27 mouse cellular contexts compared by ENCODE assay signal in the genomic region with DNA sequence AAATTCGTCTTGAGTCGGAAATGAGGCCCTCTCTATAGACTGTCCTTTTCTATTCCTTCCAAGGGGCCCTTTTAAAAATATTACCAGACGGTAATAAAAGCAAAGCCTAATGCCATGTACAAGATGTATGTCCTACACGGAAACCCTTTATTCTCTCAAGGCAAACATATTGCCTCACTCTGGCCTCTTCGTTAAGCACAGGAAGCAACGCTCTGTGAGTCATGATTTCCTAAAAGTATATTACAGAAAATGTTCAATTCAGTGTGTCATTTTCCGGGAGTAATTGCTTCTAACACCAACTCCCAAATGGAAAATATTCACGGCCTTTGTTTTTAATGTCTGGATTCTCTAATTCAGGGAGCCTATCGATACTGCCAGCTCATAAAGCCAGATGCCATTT.
A peak's percentile ranks its signal among the peaks of the same experiment; 100 is the strongest.
DNase-seq lines count a peak whose midpoint lies in the region; ATAC-seq and TF ChIP-seq lines count a peak whose summit lies in the region.
"Had no signal": no experiment of that assay in that cellular context is flagged by ENCODE, and none has a peak within 500 bp of the region (broad histone marks: within the 10 kb centered on the region; RNA-seq: fewer than 3 reads in every experiment).

No protein-coding gene starts in this region.

- H3K36me3 ChIP-seq in forebrain, embryonic 12.5 days (replicated peaks): 0 out of 2 replicates have a peak, but pooled peaks cover 3% of the 10 kb centered on the region
- H3K36me3 ChIP-seq in forebrain, embryonic 10.5 days (replicated peaks): no peaks in the 10 kb centered on the region
- no peaks in the 10 kb centered on the region for H3K36me3 ChIP-seq in lung, embryonic 16.5 days (ENCODE audit: control insufficient read depth, insufficient read depth, low read length)
- H3K36me3 ChIP-seq in limb, embryonic 13.5 days: no peaks in the 10 kb centered on the region
- no peaks in the 10 kb centered on the region for H3K36me3 ChIP-seq in forebrain, embryonic 13.5 days (ENCODE audit: poor library complexity, severe bottlenecking)
- H3K36me3 ChIP-seq: heart, embryonic 15.5 days; midbrain, embryonic 13.5 days had no signal

- 83% methylated on average over 9 of the region's 9 CpGs for WGBS in forebrain, embryonic 12.5 days
- 93% methylated on average over 9 of the region's 9 CpGs for WGBS in forebrain, embryonic 10.5 days
- 72% methylated on average over 9 of the region's 9 CpGs for WGBS in lung, embryonic 16.5 days
- 57% methylated on average over 9 of the region's 9 CpGs for WGBS in lung, adult 2 months
- 29% methylated on average over 9 of the region's 9 CpGs for WGBS in limb, embryonic 13.5 days
- WGBS in olfactory bulb, adult 2 months: 53% methylated on average over 9 of the region's 9 CpGs
- 84% methylated on average over 9 of the region's 9 CpGs for WGBS in forebrain, embryonic 13.5 days

- DNase-seq in forebrain, embryonic 10.5 days (ENCODE audit: extremely low spot score, low spot score): no peak
- no peak for DNase-seq in lung, adult 2 months
- DNase-seq in gastrocnemius, adult 8-10 months (ENCODE audit: low spot score in 2 of 2): no peak
- DNase-seq: adrenal gland, postnatal 10 days; cerebellum, adult 9-11 months; forebrain, postnatal 0 days; gastrocnemius, adult 2 months; heart, adult 11 months; heart, postnatal 4 days; kidney, adult 9 months; kidney, postnatal 25 days; layer of hippocampus, adult 9-11 months; lung, embryonic 14.5 days; right cerebral cortex, postnatal 14 days; spleen, adult 18-20 months; thymus, adult 18-20 months had no signal

- no peak overlapping the region for H3K4me2 ChIP-seq in forebrain, embryonic 12.5 days
- no peak overlapping the region for H3K4me2 ChIP-seq in lung, embryonic 16.5 days (ENCODE audit: low read depth, low read length)
- no peak overlapping the region for H3K4me2 ChIP-seq in limb, embryonic 13.5 days (replicated peaks)
- no peak overlapping the region for H3K4me2 ChIP-seq in forebrain, embryonic 13.5 days
- H3K4me2 ChIP-seq: heart, embryonic 15.5 days; liver, embryonic 12.5 days; lung, embryonic 14.5 days; midbrain, embryonic 13.5 days had no signal

- H3K9me3 ChIP-seq in forebrain, embryonic 12.5 days: no peaks in the 10 kb centered on the region
- H3K9me3 ChIP-seq in forebrain, embryonic 10.5 days: no peaks in the 10 kb centered on the region
- H3K9me3 ChIP-seq in lung, embryonic 16.5 days (ENCODE audit: control insufficient read depth, low read length): no peaks in the 10 kb centered on the region
- no peaks in the 10 kb centered on the region for H3K9me3 ChIP-seq in limb, embryonic 13.5 days
- H3K9me3 ChIP-seq in forebrain, embryonic 13.5 days (replicated peaks): no peaks in the 10 kb centered on the region
- H3K9me3 ChIP-seq: heart, embryonic 15.5 days; liver, embryonic 12.5 days; midbrain, embryonic 13.5 days had no signal

- peaks cover 12% of the 10 kb centered on the region for H3K4me1 ChIP-seq in forebrain, embryonic 12.5 days
- H3K4me1 ChIP-seq in forebrain, embryonic 10.5 days: peaks cover 18% of the 10 kb centered on the region
- H3K4me1 ChIP-seq in lung, embryonic 16.5 days (replicated peaks; ENCODE audit: control insufficient read depth, insufficient read depth, low read length): peaks cover under 1% of the 10 kb centered on the region; the same call in 1 of the 2 replicates
- no peaks in the 10 kb centered on the region for H3K4me1 ChIP-seq in lung, adult 2 months (ENCODE audit: control insufficient read depth, insufficient read depth, low read length)
- H3K4me1 ChIP-seq in limb, embryonic 13.5 days: peaks cover 42% of the 10 kb centered on the region
- peaks cover 17% of the 10 kb centered on the region for H3K4me1 ChIP-seq in olfactory bulb, adult 2 months (ENCODE audit: control insufficient read depth, insufficient read depth, low read length)
- peaks cover 21% of the 10 kb centered on the region for H3K4me1 ChIP-seq in forebrain, embryonic 13.5 days
- H3K4me1 ChIP-seq: heart, embryonic 15.5 days; liver, embryonic 12.5 days had no signal

- ATAC-seq in forebrain, embryonic 12.5 days (ENCODE audit: low FRiP score): no peak
- 0 out of 2 replicates have a peak, but pooled peaks have one; percentile 15 for ATAC-seq in lung, embryonic 16.5 days (ENCODE audit: low read depth)
- no peak; the same call in 1 of the 2 replicates for ATAC-seq in limb, embryonic 13.5 days (ENCODE audit: low FRiP score, low read depth)
- ATAC-seq in forebrain, embryonic 13.5 days: no peak
- ATAC-seq: activated CD4-positive, CD25-positive, alpha-beta regulatory T cell, adult 4 months; liver, embryonic 12.5 days had no signal

- H3K27ac ChIP-seq in forebrain, embryonic 12.5 days: 0 out of 2 replicates have a peak overlapping the region, but pooled peaks have one; percentile 8
- H3K27ac ChIP-seq in forebrain, embryonic 10.5 days: no peak overlapping the region
- no peak overlapping the region for H3K27ac ChIP-seq in lung, embryonic 16.5 days (ENCODE audit: low read length)
- peak overlapping the region; percentile 80; the same call in 1 of the 2 replicates for H3K27ac ChIP-seq in limb, embryonic 13.5 days
- H3K27ac ChIP-seq in olfactory bulb, adult 2 months (ENCODE audit: insufficient read depth, low read depth, low read length): peak overlapping the region; percentile 65
- H3K27ac ChIP-seq in forebrain, embryonic 13.5 days: no peak overlapping the region
- H3K27ac ChIP-seq: gastrocnemius, adult 2 months; heart, embryonic 15.5 days; liver, embryonic 12.5 days had no signal

- no peak overlapping the region for H3K4me3 ChIP-seq in forebrain, embryonic 12.5 days (replicated peaks)
- H3K4me3 ChIP-seq in forebrain, embryonic 10.5 days: no peak overlapping the region
- H3K4me3 ChIP-seq in lung, embryonic 16.5 days (ENCODE audit: low read length): no peak overlapping the region
- H3K4me3 ChIP-seq in lung, adult 2 months (replicated peaks; ENCODE audit: extremely low read depth, low read depth, low read length): no peak overlapping the region
- no peak overlapping the region for H3K4me3 ChIP-seq in limb, embryonic 13.5 days
- no peak overlapping the region for H3K4me3 ChIP-seq in olfactory bulb, adult 2 months (ENCODE audit: insufficient read depth, low read depth, low read length)
- H3K4me3 ChIP-seq in forebrain, embryonic 13.5 days: no peak overlapping the region
- H3K4me3 ChIP-seq: erythroblast, embryonic 14.5 days; gastrocnemius, adult 2 months; heart, embryonic 15.5 days; liver, embryonic 12.5 days; midbrain, embryonic 13.5 days; myocyte had no signal

- no peak overlapping the region for H3K9ac ChIP-seq in forebrain, embryonic 12.5 days
- H3K9ac ChIP-seq in lung, embryonic 16.5 days (ENCODE audit: low read length): no peak overlapping the region
- H3K9ac ChIP-seq in limb, embryonic 13.5 days: no peak overlapping the region
- H3K9ac ChIP-seq in forebrain, embryonic 13.5 days: no peak overlapping the region
- H3K9ac ChIP-seq: forebrain, postnatal 0 days; heart, embryonic 15.5 days; liver, embryonic 12.5 days; lung, embryonic 14.5 days; midbrain, embryonic 13.5 days had no signal

- no peak for TF ChIP-seq POLR2A in lung, adult 2 months (IDR thresholded peaks at IDR 0.05; ENCODE audit: borderline replicate concordance, extremely low read depth, low read depth, low read length)
- TF ChIP-seq POLR2A in olfactory bulb, adult 2 months (IDR thresholded peaks at IDR 0.05; ENCODE audit: insufficient read depth, low read depth, low read length): no peak

- H3K27me3 ChIP-seq in forebrain, embryonic 12.5 days: no peaks in the 10 kb centered on the region
- no peaks in the 10 kb centered on the region for H3K27me3 ChIP-seq in forebrain, embryonic 10.5 days (ENCODE audit: poor library complexity, severe bottlenecking)
- H3K27me3 ChIP-seq in lung, embryonic 16.5 days (ENCODE audit: control insufficient read depth, insufficient read depth, low read depth, low read length): no peaks in the 10 kb centered on the region
- H3K27me3 ChIP-seq in limb, embryonic 13.5 days: no peaks in the 10 kb centered on the region
- H3K27me3 ChIP-seq in forebrain, embryonic 13.5 days: no peaks in the 10 kb centered on the region
- H3K27me3 ChIP-seq: heart, embryonic 15.5 days; liver, embryonic 12.5 days; midbrain, embryonic 13.5 days had no signal

- no peak for TF ChIP-seq CTCF in lung, adult 2 months (IDR thresholded peaks at IDR 0.05; ENCODE audit: insufficient read depth, low read length)
- TF ChIP-seq CTCF in olfactory bulb, adult 2 months (IDR thresholded peaks at IDR 0.05; ENCODE audit: insufficient read depth, low read depth, low read length): no peak

Comparison
In these comparisons a context has a peak if more than half of its experiments do, and no peak if none do; other contexts are left out.
1. H3K27ac ChIP-seq: peak in forebrain, embryonic 12.5 days (single experiment), limb, embryonic 13.5 days (single experiment) and olfactory bulb, adult 2 months (single experiment); none in forebrain, embryonic 10.5 days (single experiment), lung, embryonic 16.5 days (single experiment) and forebrain, embryonic 13.5 days (single experiment).